Mouse (Mus musculus) spleen, adult 2 months (tissue): ENCODE data around the gene Ccdc80. TPM values are rescaled to one million over a fixed set of nuclear protein-coding genes. Genes with fewer than 3 reads are reported as not detected.

ENCODE experiments used
- DNase-seq, 2 experiments: peaks; one replicate each; pipeline versions ENCODE4 v3.0.0 to v3.0.0-alpha.2; 2012 to 2021; ENCODE audit warnings: low spot score in 2 of 2, low read depth in 1 of 2
- H3K27ac ChIP-seq: fragments of 200-500 bp; 2 replicates; pipeline ENCODE4 v1.5.1; 2012; ENCODE audit warnings: low read length, inconsistent platforms; ENCODE audit not compliant: insufficient read depth
- H3K27me3 ChIP-seq: fragments of 200-500 bp; 2 replicates; pipeline ENCODE4 v1.6.1; 2012; ENCODE audit warnings: mild to moderate bottlenecking, moderate library complexity, low read length, inconsistent platforms; ENCODE audit not compliant: control insufficient read depth, insufficient read depth
- H3K36me3 ChIP-seq: fragments of 200-500 bp; 2 replicates; pipeline ENCODE4 v1.6.1; 2012; ENCODE audit warnings: mild to moderate bottlenecking, low read length, inconsistent platforms; ENCODE audit not compliant: control insufficient read depth, insufficient read depth
- H3K4me1 ChIP-seq: fragments of 200-500 bp; 2 replicates; pipeline ENCODE4 v1.6.1; 2011; ENCODE audit warnings: inconsistent platforms; ENCODE audit not compliant: control insufficient read depth, insufficient read depth, insufficient read length
- H3K4me3 ChIP-seq: fragments of 200-500 bp; 2 replicates; pipeline ENCODE4 v1.5.1; 2011; ENCODE audit warnings: mild to moderate bottlenecking, inconsistent platforms; ENCODE audit not compliant: insufficient read depth, insufficient read length; ENCODE audit errors: extremely low read depth
- CTCF ChIP-seq: fragments of 200-500 bp; IDR thresholded peaks from 2 replicates; pipeline ENCODE4 v1.5.1; 2011; ENCODE audit warnings: mild to moderate bottlenecking, inconsistent platforms; ENCODE audit not compliant: insufficient read depth, insufficient read length, insufficient replicate concordance; ENCODE audit errors: extremely low read depth
- POLR2A ChIP-seq: fragments of 200-500 bp; IDR thresholded peaks from 2 replicates; pipeline ENCODE4 v1.6.1; 2011; ENCODE audit warnings: low read depth, low read length, inconsistent platforms
- WGBS: fragments of 180-500 bp; shearing (Covaris S2); methylation state at CpG from one replicate; pipeline ENCODE4 v1.1.7; 2018; 5-methylcytosine and 5-hydroxymethylcytosine counted together
- polyA plus RNA-seq: library from polyadenylated mRNA; depleted of rRNA; stranded (reverse); fragments of >200 nt; gene quantifications from 2 replicates; pipeline ENCODE4 v1.2.3, GENCODE M21; 2012

The Ccdc80 gene
- polyA plus RNA-seq, 1 experiment = 10.5 TPM

DNA sequence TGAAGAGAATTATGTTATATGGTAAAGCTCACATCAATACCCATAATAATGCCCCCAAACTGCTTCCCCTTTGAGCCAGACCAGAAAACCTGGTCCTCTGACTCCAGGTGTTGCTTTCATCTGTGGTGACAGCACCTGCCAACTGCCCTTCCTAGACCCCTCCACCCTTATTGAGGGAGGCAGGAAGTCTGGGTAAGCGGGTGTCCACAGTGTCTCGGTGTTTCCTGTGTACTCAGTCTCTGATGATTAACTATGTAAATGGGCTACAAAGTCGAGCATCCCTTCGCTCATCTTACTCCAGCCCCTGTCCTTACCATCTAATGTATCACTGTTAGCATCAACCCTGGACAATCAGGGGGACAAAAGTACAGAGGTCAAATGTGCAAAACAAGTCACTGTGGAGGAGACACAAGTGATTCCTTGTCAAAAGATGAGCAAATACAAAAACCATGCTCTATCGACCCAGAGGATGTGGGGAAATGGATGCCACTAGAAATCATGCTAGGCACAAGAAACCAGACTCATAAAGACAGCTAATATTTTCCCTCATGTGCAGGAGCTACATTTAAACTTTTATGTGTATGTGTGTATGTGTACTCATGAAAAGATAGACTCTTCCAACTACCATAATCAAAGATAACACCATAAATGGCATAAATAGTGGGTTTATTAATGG, 15.1 kb downstream of the Ccdc80 start:
- Histone ChIP-seq H3K36me3 (no peaks in the 10 kb centered on the region), H3K4me1 (no peaks in the 10 kb centered on the region), H3K4me3 (no peak overlapping the region), H3K27ac (no peak overlapping the region), H3K27me3 (no peaks in the 10 kb centered on the region)
- no peak for TF ChIP-seq POLR2A
- no peak for TF ChIP-seq CTCF
- WGBS = 19% methylated on average over 5 of the region's 5 CpGs
- no peak for DNase-seq

DNA sequence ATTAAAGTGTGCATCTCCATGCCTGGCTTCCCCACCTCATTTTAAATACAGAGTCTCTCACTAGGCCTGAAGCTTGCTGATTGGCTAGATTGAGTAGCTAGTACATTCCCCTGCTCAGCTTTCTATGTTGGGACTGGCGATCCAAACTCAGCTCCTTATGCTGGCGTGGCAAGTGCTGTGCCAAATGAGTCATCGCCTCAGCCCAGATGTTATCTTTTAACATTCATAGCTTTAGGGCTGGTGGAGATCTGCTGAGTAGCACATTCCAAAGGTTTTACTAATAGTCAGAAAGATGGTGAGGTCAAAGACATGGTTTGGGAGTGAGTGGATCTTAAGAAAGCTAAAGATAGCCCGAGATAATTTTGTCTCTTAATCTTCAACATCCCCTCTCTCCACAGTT, 17.3 kb downstream of the Ccdc80 start:
- WGBS = 68% methylated on average over 4 of the region's 4 CpGs
- Histone ChIP-seq H3K4me1 (no peaks in the 10 kb centered on the region), H3K4me3 (no peak overlapping the region), H3K36me3 (no peaks in the 10 kb centered on the region), H3K27me3 (no peaks in the 10 kb centered on the region), H3K27ac (no peak overlapping the region)
- no peak for DNase-seq
- no peak for TF ChIP-seq POLR2A

DNA sequence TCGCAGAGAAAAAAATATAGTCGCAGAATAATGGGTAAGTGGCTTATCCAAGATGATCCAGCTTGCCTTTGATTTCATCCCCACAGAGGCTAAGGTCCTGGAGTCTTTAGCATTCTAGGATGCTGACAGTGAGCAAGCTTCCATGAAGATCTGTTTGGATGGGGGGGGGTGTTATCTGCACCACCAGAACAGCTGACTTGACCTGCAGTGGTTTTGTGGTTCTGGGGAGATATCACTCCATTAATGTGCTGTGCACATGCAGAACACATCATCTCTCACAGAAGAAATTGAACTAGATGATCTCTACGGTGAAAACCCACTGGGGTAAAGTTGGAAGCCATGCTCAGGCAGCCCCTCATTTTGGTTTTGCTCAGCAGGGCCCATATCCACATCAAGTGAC, 24.0 kb downstream of the Ccdc80 start:
- Histone ChIP-seq H3K27ac (no peak overlapping the region), H3K4me1 (no peaks in the 10 kb centered on the region), H3K36me3 (no peaks in the 10 kb centered on the region), H3K4me3 (no peak overlapping the region), H3K27me3 (no peaks in the 10 kb centered on the region)
- no peak for DNase-seq
- 89% methylated on average over 3 of the region's 3 CpGs for WGBS
- TF ChIP-seq POLR2A (no peak), CTCF (no peak)

DNA sequence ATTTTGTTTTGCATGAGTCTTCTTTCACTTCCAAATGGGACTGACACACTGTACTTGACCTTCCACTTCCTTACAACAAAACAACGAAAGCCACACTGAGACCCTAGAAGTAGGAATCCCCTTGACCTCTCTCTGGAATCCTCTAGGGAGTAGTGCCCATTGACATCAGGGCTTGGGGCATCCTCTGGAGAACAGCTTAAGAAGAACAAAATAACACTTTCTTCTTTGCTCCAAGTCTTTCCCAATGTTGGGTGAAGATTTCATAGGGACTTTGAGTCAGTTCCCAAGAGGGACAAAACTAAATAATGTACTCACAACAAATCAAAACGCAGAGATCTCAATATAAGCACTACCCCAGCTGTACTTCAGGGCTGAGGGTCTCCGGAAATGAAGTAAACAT, 25.6 kb downstream of the Ccdc80 start:
- WGBS = 79% methylated on average over 3 of the region's 3 CpGs
- TF ChIP-seq CTCF (no peak), POLR2A (no peak)

GRCm38 (mm10) chr16:45120844-45121425, 27.7 kb downstream of the Ccdc80 start:
- TF ChIP-seq CTCF (no peak), POLR2A (no peak)
- WGBS = 88% methylated on average over 5 of the region's 5 CpGs
- DNase-seq = no peak
- H3K4me3 ChIP-seq = no peak overlapping the region
- H3K4me1 ChIP-seq = no peaks in the 10 kb centered on the region
- H3K27me3 ChIP-seq = no peaks in the 10 kb centered on the region
- H3K36me3 ChIP-seq = no peaks in the 10 kb centered on the region
- H3K27ac ChIP-seq = no peak overlapping the region

More for the DNA sequence above, 25.6 kb downstream of the Ccdc80 start:
- H3K27me3 ChIP-seq = no peaks in the 10 kb centered on the region
- DNase-seq = no peak
- no peaks in the 10 kb centered on the region for H3K4me1 ChIP-seq
- H3K4me3 ChIP-seq = no peak overlapping the region
- H3K36me3 ChIP-seq = no peaks in the 10 kb centered on the region
- no peak overlapping the region for H3K27ac ChIP-seq

DNA sequence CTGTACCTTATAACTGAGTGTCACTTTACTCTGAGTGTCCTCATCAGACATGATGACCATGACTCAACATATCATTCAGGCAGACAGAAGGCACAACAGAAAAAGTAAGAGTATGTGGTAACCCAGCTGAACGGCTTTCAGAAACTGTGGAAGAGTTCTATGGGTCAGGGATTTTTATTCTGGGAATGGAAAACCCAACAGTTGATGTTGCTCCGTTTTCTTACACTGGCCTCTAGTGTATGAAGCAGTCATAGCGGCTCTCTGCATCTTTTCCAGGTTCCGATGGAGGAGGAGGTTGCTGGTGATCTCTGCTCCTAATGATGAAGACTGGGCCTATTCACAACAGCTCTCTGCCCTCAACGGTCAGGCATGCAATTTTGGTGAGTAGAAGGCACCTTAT, 29.4 kb downstream of the Ccdc80 start:
- no peak for TF ChIP-seq POLR2A
- no peak for TF ChIP-seq CTCF
- 78% methylated on average over 5 of the region's 5 CpGs for WGBS
- no peaks in the 10 kb centered on the region for H3K4me1 ChIP-seq
- DNase-seq = no peak
- H3K36me3 ChIP-seq = no peaks in the 10 kb centered on the region
- H3K27me3 ChIP-seq = no peaks in the 10 kb centered on the region
- no peak overlapping the region for H3K4me3 ChIP-seq
- no peak overlapping the region for H3K27ac ChIP-seq
